Mouse (Mus musculus) forebrain, embryonic 13.5 days (tissue): ENCODE measurements at regions not wholly inside any gene's neighbourhood (a gene's known extent, or its start where the extent isn't known, plus 50 kb on each side); places are given as distances from the start of the nearest gene placed in this dataset.

Experiments
- ATAC-seq: fragments of 200-750 bp; cut with Nextera tagmentation; 2 replicates; pipeline ENCODE4 v1.8.0; 2017
- H3K27ac ChIP-seq: fragments of 300-500 bp; sonication (generic); 2 replicates; pipeline ENCODE4 v1.5.1; 2015; ENCODE audit warnings: inconsistent platforms, mild to moderate bottlenecking, moderate library complexity
- H3K27me3 ChIP-seq: fragments of 300-500 bp; sonication (generic); 2 replicates; pipeline ENCODE4 v1.6.1; 2015; ENCODE audit warnings: mild to moderate bottlenecking, inconsistent platforms
- H3K36me3 ChIP-seq: fragments of 300-500 bp; sonication (generic); 2 replicates; pipeline ENCODE4 v1.6.1; 2015; ENCODE audit warnings: mild to moderate bottlenecking, inconsistent platforms; ENCODE audit not compliant: poor library complexity, severe bottlenecking
- H3K4me1 ChIP-seq: fragments of 300-500 bp; sonication (generic); 2 replicates; pipeline ENCODE4 v1.6.1; 2015; ENCODE audit warnings: inconsistent platforms
- H3K4me2 ChIP-seq: fragments of 300-500 bp; sonication (generic); 2 replicates; pipeline ENCODE4 v1.6.1; 2015; ENCODE audit warnings: inconsistent platforms, mild to moderate bottlenecking, moderate library complexity
- H3K4me3 ChIP-seq: fragments of 300-500 bp; sonication (generic); 2 replicates; pipeline ENCODE4 v1.5.1; 2015; ENCODE audit warnings: mild to moderate bottlenecking, inconsistent platforms
- H3K9ac ChIP-seq: fragments of 300-500 bp; sonication (generic); 2 replicates; pipeline ENCODE4 v1.6.1; 2015; ENCODE audit warnings: mild to moderate bottlenecking, inconsistent platforms
- H3K9me3 ChIP-seq: fragments of 300-500 bp; sonication (generic); replicated peaks from 2 replicates; pipeline ENCODE4 v1.6.1; 2016; ENCODE audit warnings: inconsistent platforms
- WGBS: fragments of 180-500 bp; shearing (Covaris S2); methylation state at CpG from one replicate; pipeline ENCODE4 v1.1.7; 2015; 5-methylcytosine and 5-hydroxymethylcytosine counted together

- H3K27ac ChIP-seq, result peak overlapping the region; percentile 91
- no peak overlapping the region for H3K4me2 ChIP-seq
- H3K4me1 ChIP-seq, result peaks cover 48% of the 10 kb centered on the region
- H3K9ac ChIP-seq, result no peak overlapping the region
- H3K27me3 ChIP-seq, result no peaks in the 10 kb centered on the region
- H3K36me3 ChIP-seq, result no peaks in the 10 kb centered on the region
- no peak overlapping the region for H3K4me3 ChIP-seq
- H3K9me3 ChIP-seq, result no peaks in the 10 kb centered on the region
- ATAC-seq, result peak; percentile 66
Measured at GRCm38 (mm10) chr12:50190892-50191539, 457.9 kb downstream of the Prkd1 start.

GRCm38 (mm10) chr12:50191733-50192612 lies 456.9 kb downstream of the Prkd1 start:
- Histone ChIP-seq H3K4me1 (peaks cover 57% of the 10 kb centered on the region), H3K27ac (peak overlapping the region; percentile 91), H3K36me3 (no peaks in the 10 kb centered on the region), H3K9ac (peak overlapping the region; percentile 55), H3K27me3 (no peaks in the 10 kb centered on the region), H3K4me3 (peak overlapping the region; percentile 15), H3K4me2 (peak overlapping the region; percentile 51), H3K9me3 (no peaks in the 10 kb centered on the region)
- ATAC-seq, result peak; percentile 44
- WGBS, result 19% methylated on average over 11 of the region's 11 CpGs

- H3K4me3 ChIP-seq, result no peak overlapping the region
- ATAC-seq, result no peak
- H3K27me3 ChIP-seq, result no peaks in the 10 kb centered on the region
- H3K9me3 ChIP-seq, result no peaks in the 10 kb centered on the region
- peaks cover 60% of the 10 kb centered on the region for H3K4me1 ChIP-seq
- peak overlapping the region; percentile 91 for H3K27ac ChIP-seq
- WGBS, result 22% methylated on average over 3 of the region's 3 CpGs
- H3K4me2 ChIP-seq, result no peak overlapping the region; the same call in 1 of the 2 replicates
- 0 out of 2 replicates have a peak overlapping the region, but pooled peaks have one; percentile 37 for H3K9ac ChIP-seq
- no peaks in the 10 kb centered on the region for H3K36me3 ChIP-seq
Measured at GRCm38 (mm10) chr12:50193501-50193900, 455.4 kb downstream of the Prkd1 start.

- Histone ChIP-seq H3K36me3 (no peaks in the 10 kb centered on the region), H3K9me3 (no peaks in the 10 kb centered on the region), H3K27me3 (no peaks in the 10 kb centered on the region), H3K4me3 (no peak overlapping the region), H3K27ac (peak overlapping the region; percentile 68), H3K4me2 (no peak overlapping the region; the same call in 1 of the 2 replicates), H3K4me1 (peaks cover 60% of the 10 kb centered on the region), H3K9ac (no peak overlapping the region)
- peak; percentile 57 for ATAC-seq
Measured at GRCm38 (mm10) chr12:50194714-50195113, 454.2 kb downstream of the Prkd1 start.

GRCm38 (mm10) chr12:50196339-50196738 lies 452.6 kb downstream of the Prkd1 start:
- no peak for ATAC-seq
- no peak overlapping the region for H3K27ac ChIP-seq
- H3K9ac ChIP-seq, result no peak overlapping the region
- no peaks in the 10 kb centered on the region for H3K36me3 ChIP-seq
- H3K9me3 ChIP-seq, result no peaks in the 10 kb centered on the region
- 21% methylated on average over 2 of the region's 2 CpGs for WGBS
- H3K4me2 ChIP-seq, result no peak overlapping the region
- no peaks in the 10 kb centered on the region for H3K27me3 ChIP-seq
- H3K4me3 ChIP-seq, result no peak overlapping the region
- H3K4me1 ChIP-seq, result peaks cover 49% of the 10 kb centered on the region

- Histone ChIP-seq H3K4me2 (no peak overlapping the region), H3K4me1 (no peaks in the 10 kb centered on the region), H3K4me3 (no peak overlapping the region), H3K9me3 (no peaks in the 10 kb centered on the region), H3K9ac (no peak overlapping the region), H3K27me3 (no peaks in the 10 kb centered on the region), H3K27ac (no peak overlapping the region), H3K36me3 (no peaks in the 10 kb centered on the region)
- WGBS, result 96% methylated on average over 1 of the region's 1 CpGs
- no peak for ATAC-seq
Measured at GRCm38 (mm10) chr12:50241139-50241538, 407.8 kb downstream of the Prkd1 start.

GRCm38 (mm10) chr12:50258901-50259300 lies 390.0 kb downstream of the Prkd1 start:
- H3K9me3 ChIP-seq, result no peaks in the 10 kb centered on the region
- WGBS, result 78% methylated on average over 4 of the region's 4 CpGs
- H3K4me3 ChIP-seq, result no peak overlapping the region
- no peaks in the 10 kb centered on the region for H3K27me3 ChIP-seq
- H3K27ac ChIP-seq, result no peak overlapping the region
- no peak overlapping the region for H3K4me2 ChIP-seq
- H3K9ac ChIP-seq, result no peak overlapping the region
- no peaks in the 10 kb centered on the region for H3K4me1 ChIP-seq
- H3K36me3 ChIP-seq, result no peaks in the 10 kb centered on the region
- ATAC-seq, result no peak

- Histone ChIP-seq H3K27me3 (no peaks in the 10 kb centered on the region), H3K4me2 (no peak overlapping the region), H3K27ac (no peak overlapping the region), H3K4me3 (no peak overlapping the region), H3K4me1 (no peaks in the 10 kb centered on the region), H3K9ac (no peak overlapping the region), H3K9me3 (no peaks in the 10 kb centered on the region), H3K36me3 (no peaks in the 10 kb centered on the region)
- 93% methylated on average over 4 of the region's 4 CpGs for WGBS
- no peak for ATAC-seq
Measured at GRCm38 (mm10) chr12:50261072-50261471, 387.8 kb downstream of the Prkd1 start.

GRCm38 (mm10) chr12:50273239-50273880 lies 375.5 kb downstream of the Prkd1 start:
- Histone ChIP-seq H3K9me3 (no peaks in the 10 kb centered on the region), H3K4me2 (no peak overlapping the region), H3K36me3 (no peaks in the 10 kb centered on the region), H3K27me3 (no peaks in the 10 kb centered on the region), H3K27ac (no peak overlapping the region), H3K9ac (no peak overlapping the region), H3K4me3 (no peak overlapping the region), H3K4me1 (no peaks in the 10 kb centered on the region; the same call in 1 of the 2 replicates)
- 89% methylated on average over 2 of the region's 2 CpGs for WGBS
- ATAC-seq, result no peak

- Histone ChIP-seq H3K9me3 (no peaks in the 10 kb centered on the region), H3K4me2 (no peak overlapping the region), H3K27ac (no peak overlapping the region), H3K4me1 (no peaks in the 10 kb centered on the region), H3K36me3 (no peaks in the 10 kb centered on the region), H3K27me3 (no peaks in the 10 kb centered on the region), H3K9ac (no peak overlapping the region), H3K4me3 (no peak overlapping the region)
- ATAC-seq, result no peak
- WGBS, result 78% methylated on average over 1 of the region's 1 CpGs
Measured at GRCm38 (mm10) chr12:50281615-50282014, 367.3 kb downstream of the Prkd1 start.
